9 mouse cellular contexts compared by ENCODE assay signal in the genomic region with DNA sequence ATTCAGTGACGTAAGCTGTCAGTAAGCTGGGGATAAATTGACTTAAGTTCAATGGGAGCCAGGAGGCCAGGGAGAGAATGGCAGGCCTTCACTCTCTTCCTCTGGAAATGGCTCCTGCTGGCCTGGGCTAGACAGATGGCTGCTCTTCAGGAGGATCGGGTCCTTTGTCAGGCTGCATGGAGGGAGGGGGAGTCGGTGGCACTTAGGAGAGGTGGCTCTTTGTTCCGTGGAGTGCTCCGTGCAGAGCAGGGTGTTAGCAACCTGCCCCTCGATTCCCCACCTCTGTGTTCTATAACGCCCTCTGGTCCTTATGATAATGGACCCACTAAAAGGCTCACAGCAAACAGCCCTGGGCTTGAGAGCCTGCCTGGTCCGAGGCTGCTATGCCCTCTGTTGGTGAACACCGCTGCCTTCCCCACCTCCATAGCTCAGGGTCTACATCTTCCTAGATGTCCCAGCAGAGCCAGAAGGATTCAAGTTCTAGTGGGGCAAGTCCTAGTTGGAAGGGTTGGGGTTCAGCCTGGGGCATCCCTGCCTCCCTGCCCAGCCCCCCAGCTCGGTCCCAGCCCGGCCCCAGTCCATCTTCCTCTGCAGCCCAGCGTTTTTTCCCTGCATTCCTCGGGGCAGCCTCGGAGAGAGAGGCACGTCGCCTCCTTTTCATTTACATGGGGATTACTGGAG.
A peak's percentile ranks its signal among the peaks of the same experiment; 100 is the strongest.
DNase-seq lines count a peak whose midpoint lies in the region; ATAC-seq and TF ChIP-seq lines count a peak whose summit lies in the region.
"Had no signal": no experiment of that assay in that cellular context is flagged by ENCODE, and none has a peak within 500 bp of the region (broad histone marks: within the 10 kb centered on the region; RNA-seq: fewer than 3 reads in every experiment).

No protein-coding gene starts in this region.

- peak overlapping the region; percentile 7; the same call in 1 of the 2 replicates for H3K4me3 ChIP-seq in heart, embryonic 12.5 days
- no peak overlapping the region for H3K4me3 ChIP-seq in heart, adult 2 months
- no peak overlapping the region for H3K4me3 ChIP-seq in forebrain, embryonic 16.5 days (replicated peaks; ENCODE audit: low read length)
- no peak overlapping the region for H3K4me3 ChIP-seq in midbrain, embryonic 11.5 days (ENCODE audit: low read depth, low read length)

- peaks cover 7% of the 10 kb centered on the region for H3K4me1 ChIP-seq in heart, embryonic 12.5 days (replicated peaks)
- H3K4me1 ChIP-seq in heart, adult 2 months (ENCODE audit: control insufficient read depth, insufficient read depth, low read length), result no peaks in the 10 kb centered on the region
- peaks cover 16% of the 10 kb centered on the region for H3K4me1 ChIP-seq in forebrain, embryonic 16.5 days (replicated peaks; ENCODE audit: control insufficient read depth, insufficient read depth, low read length)
- H3K4me1 ChIP-seq in midbrain, embryonic 11.5 days (ENCODE audit: control insufficient read depth, insufficient read depth, low read length), result peaks cover 11% of the 10 kb centered on the region

- intact Hi-C loops in heart, adult 2 months (cut with DNase I), result no loop called here

- peak overlapping the region; percentile 54 for H3K4me2 ChIP-seq in heart, embryonic 12.5 days
- H3K4me2 ChIP-seq in forebrain, embryonic 16.5 days (ENCODE audit: low read length), result peak overlapping the region; percentile 4
- H3K4me2 ChIP-seq in midbrain, embryonic 11.5 days, result peak overlapping the region; percentile 42

- no peaks in the 10 kb centered on the region for H3K79me2 ChIP-seq in heart, adult 2 months (replicated peaks; ENCODE audit: control insufficient read depth, insufficient read depth, low read length)

- ATAC-seq in heart, embryonic 12.5 days (ENCODE audit: insufficient number of reproducible peaks, low FRiP score), result 0 out of 2 replicates have a peak, but pooled peaks have one; percentile 6
- peak; percentile 62; the same call in 1 of the 2 replicates for ATAC-seq in forebrain, embryonic 16.5 days
- peak; percentile 77 for ATAC-seq in midbrain, embryonic 11.5 days (ENCODE audit: low FRiP score)

- no peak overlapping the region for H3K27ac ChIP-seq in heart, embryonic 12.5 days (ENCODE audit: poor library complexity, severe bottlenecking)
- no peak overlapping the region for H3K27ac ChIP-seq in heart, adult 2 months
- H3K27ac ChIP-seq in forebrain, embryonic 16.5 days (ENCODE audit: low read length), result no peak overlapping the region
- peak overlapping the region; percentile 45 for H3K27ac ChIP-seq in midbrain, embryonic 11.5 days (ENCODE audit: low read depth, low read length)

- peaks cover 18% of the 10 kb centered on the region for H3K27me3 ChIP-seq in heart, embryonic 12.5 days (replicated peaks)
- H3K27me3 ChIP-seq in heart, adult 2 months (ENCODE audit: control insufficient read depth, insufficient read depth, low read length), result no peaks in the 10 kb centered on the region
- H3K27me3 ChIP-seq in forebrain, embryonic 16.5 days (replicated peaks; ENCODE audit: control insufficient read depth, insufficient read depth, low read length), result peaks cover 2% of the 10 kb centered on the region
- H3K27me3 ChIP-seq in midbrain, embryonic 11.5 days (ENCODE audit: control insufficient read depth, insufficient read depth, low read length), result no peaks in the 10 kb centered on the region

- 8% methylated on average over 16 of the region's 16 CpGs for WGBS in heart, embryonic 12.5 days
- WGBS in heart, adult 2 months, result 13% methylated on average over 16 of the region's 16 CpGs
- WGBS in forebrain, embryonic 16.5 days, result 4% methylated on average over 16 of the region's 16 CpGs
- WGBS in midbrain, embryonic 11.5 days, result 7% methylated on average over 16 of the region's 16 CpGs

- no peaks in the 10 kb centered on the region for H3K9me3 ChIP-seq in heart, embryonic 12.5 days (replicated peaks)
- H3K9me3 ChIP-seq in forebrain, embryonic 16.5 days (ENCODE audit: control insufficient read depth, low read length), result no peaks in the 10 kb centered on the region
- no peaks in the 10 kb centered on the region for H3K9me3 ChIP-seq in midbrain, embryonic 11.5 days (ENCODE audit: control insufficient read depth, low read length)

- TF ChIP-seq CTCF in heart, adult 2 months (IDR thresholded peaks at IDR 0.05), result no peak

- no peak for TF ChIP-seq POLR2A in heart, adult 2 months (IDR thresholded peaks at IDR 0.05; ENCODE audit: insufficient read depth, low read depth, low read length)

- DNase-seq in heart, adult 2 months, result no peak
- DNase-seq in ES-CJ7 (ENCODE audit: low read depth, low spot score), result peak; percentile 29
- peak; percentile 96 for DNase-seq in midbrain, embryonic 11.5 days (ENCODE audit: low spot score, missing footprints)
- no peak for DNase-seq in thymus, postnatal 25 days
- no peak for DNase-seq in layer of hippocampus, postnatal 25 days (ENCODE audit: extremely low spot score in 1 of 2, low spot score in 1 of 2)
- DNase-seq in right cerebral cortex, postnatal 14 days, result no peak
- DNase-seq: gastrocnemius, postnatal 14 days had no signal

- no peak overlapping the region for H3K9ac ChIP-seq in heart, embryonic 12.5 days
- H3K9ac ChIP-seq in heart, adult 2 months (ENCODE audit: low read depth, low read length), result no peak overlapping the region
- no peak overlapping the region for H3K9ac ChIP-seq in forebrain, embryonic 16.5 days (replicated peaks; ENCODE audit: low read depth, low read length)
- H3K9ac ChIP-seq in midbrain, embryonic 11.5 days (ENCODE audit: low read length), result peak overlapping the region; percentile 64

- TF ChIP-seq EP300 in heart, adult 2 months (IDR thresholded peaks at IDR 0.05; ENCODE audit: insufficient read depth, low read depth, low read length), result no peak

- no peaks in the 10 kb centered on the region for H3K36me3 ChIP-seq in heart, embryonic 12.5 days
- H3K36me3 ChIP-seq in heart, adult 2 months (ENCODE audit: control insufficient read depth, insufficient read depth, low read length), result no peaks in the 10 kb centered on the region
- no peaks in the 10 kb centered on the region for H3K36me3 ChIP-seq in forebrain, embryonic 16.5 days (ENCODE audit: control insufficient read depth, insufficient read depth)
- no peaks in the 10 kb centered on the region for H3K36me3 ChIP-seq in midbrain, embryonic 11.5 days (ENCODE audit: control insufficient read depth, insufficient read depth, low read length)

Comparison
In these comparisons a context has a peak if more than half of its experiments do, and no peak if none do; other contexts are left out.
1. ATAC-seq: peak in every context shown above with its lines; median percentile 77 in midbrain, embryonic 11.5 days; 62 in forebrain, embryonic 16.5 days; 6 in heart, embryonic 12.5 days.
2. H3K4me2 ChIP-seq: peak in every context shown above with its lines; median percentile 54 in heart, embryonic 12.5 days; 42 in midbrain, embryonic 11.5 days; 4 in forebrain, embryonic 16.5 days.
3. DNase-seq: peak in ES-CJ7 (single experiment) and midbrain, embryonic 11.5 days (single experiment); none in heart, adult 2 months (0 of 2), thymus, postnatal 25 days (single experiment), layer of hippocampus, postnatal 25 days (0 of 2) and right cerebral cortex, postnatal 14 days (single experiment).